Mouse (Mus musculus): ENCODE measurements around the gene Agbl1.

- TF ChIP-seq POLR2A (IDR thresholded peaks at IDR 0.05; ENCODE audit: insufficient read depth, low read depth, low read length) (no peak), CTCF (IDR thresholded peaks at IDR 0.05) (no peak), EP300 (IDR thresholded peaks at IDR 0.05; ENCODE audit: insufficient read depth, low read depth, low read length) (no peak)
Observed at GRCm38 (mm10) chr7:76790041-76790440, 560.4 kb downstream of the Agbl1 start.
